Mouse (Mus musculus) hindbrain, postnatal 0 days (tissue): ENCODE measurements at regions not wholly inside any gene's neighbourhood (a gene's known extent, or its start where the extent isn't known, plus 50 kb on each side); places are given as distances from the start of the nearest gene placed in this dataset.

ENCODE experiments used
- ATAC-seq: fragments of 200-750 bp; cut with Nextera tagmentation; 2 replicates; pipeline ENCODE4 v1.8.0; 2017; ENCODE audit warnings: mild to moderate bottlenecking, moderate TSS enrichment, moderate library complexity
- DNase-seq: peaks from one replicate; pipeline ENCODE4 v3.0.0-alpha.2; 2015; ENCODE audit warnings: low spot score
- H3K27ac ChIP-seq: fragments of 300-500 bp; sonication (generic); 2 replicates; pipeline ENCODE4 v1.5.1; 2014; ENCODE audit warnings: mild to moderate bottlenecking
- H3K27me3 ChIP-seq: fragments of 300-500 bp; sonication (generic); 2 replicates; pipeline ENCODE4 v1.6.1; 2014; ENCODE audit warnings: low read length, mixed read lengths; ENCODE audit not compliant: insufficient read depth
- H3K36me3 ChIP-seq: fragments of 300-500 bp; sonication (generic); 2 replicates; pipeline ENCODE4 v1.6.1; 2014; ENCODE audit warnings: low read length, mixed read lengths; ENCODE audit not compliant: insufficient read depth
- H3K4me1 ChIP-seq: fragments of 300-500 bp; sonication (generic); 2 replicates; pipeline ENCODE4 v1.6.1; 2014; ENCODE audit warnings: antibody characterized with exemption, low read length, mixed read lengths; ENCODE audit not compliant: insufficient read depth
- H3K4me2 ChIP-seq: fragments of 300-500 bp; sonication (generic); 2 replicates; pipeline ENCODE4 v1.6.1; 2014; ENCODE audit warnings: low read depth, mild to moderate bottlenecking, low read length, moderate library complexity, mixed read lengths
- H3K4me3 ChIP-seq: fragments of 300-500 bp; sonication (generic); 2 replicates; pipeline ENCODE4 v1.5.1; 2014; ENCODE audit warnings: low read length
- H3K9ac ChIP-seq: fragments of 300-500 bp; sonication (generic); replicated peaks from 2 replicates; pipeline ENCODE4 v1.6.1; 2014; ENCODE audit warnings: mild to moderate bottlenecking, low read length, moderate library complexity, mixed read lengths
- H3K9me3 ChIP-seq: fragments of 300-500 bp; sonication (generic); 2 replicates; pipeline ENCODE4 v1.6.1; 2016; ENCODE audit warnings: low read length, mixed read lengths
- CTCF ChIP-seq: IDR thresholded peaks from 2 replicates; pipeline ENCODE4 v1.5.1; 2016; ENCODE audit warnings: antibody characterized with exemption, control low read depth, low read depth
- WGBS: fragments of 180-500 bp; shearing (Covaris S2); extraction: QIAGEN DNeasy Blood & Tissue Kit; methylation state at CpG from one replicate; pipeline ENCODE4 v1.1.7; 2014; 5-methylcytosine and 5-hydroxymethylcytosine counted together

DNA sequence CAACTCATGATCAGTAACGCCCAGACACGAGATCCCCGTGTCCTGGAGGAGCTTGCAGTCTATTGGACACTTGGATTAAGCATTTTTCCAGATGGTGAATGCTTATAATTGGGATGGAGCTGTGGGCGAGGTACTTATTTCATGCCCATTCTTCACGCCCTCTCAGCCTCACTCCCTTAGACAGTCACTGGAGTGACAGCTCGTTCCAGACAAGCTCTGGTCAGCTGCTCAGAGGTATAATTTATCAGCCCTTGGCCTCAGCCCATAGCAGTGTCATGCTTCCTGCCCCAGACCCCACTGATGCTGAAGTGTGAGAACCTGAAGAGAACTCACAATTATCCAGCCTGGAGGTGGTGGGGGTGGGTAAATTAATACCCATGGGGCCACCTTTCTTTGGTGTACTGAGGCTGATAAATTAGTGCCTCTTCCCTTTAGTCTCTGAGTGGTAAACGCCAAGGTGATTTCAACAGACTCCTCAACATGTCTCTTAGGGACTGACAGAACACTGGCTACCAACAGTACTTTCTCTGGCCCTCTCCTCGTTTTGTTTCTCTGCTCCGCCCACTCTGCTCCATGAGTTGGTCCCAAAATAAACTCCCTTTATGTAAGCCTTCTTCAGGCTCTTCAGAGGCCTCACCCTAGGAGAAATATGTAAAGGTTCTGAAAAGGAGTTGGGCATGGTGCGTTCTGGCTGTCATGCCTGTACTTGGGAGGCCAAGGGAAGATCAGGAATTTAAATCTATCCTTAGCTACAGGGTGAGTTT lies 97.6 kb upstream of the Frmd6 start:
- TF ChIP-seq CTCF = no peak
- Histone ChIP-seq H3K27ac (no peak overlapping the region), H3K4me2 (no peak overlapping the region), H3K9ac (no peak overlapping the region), H3K4me1 (no peaks in the 10 kb centered on the region), H3K9me3 (no peaks in the 10 kb centered on the region), H3K36me3 (no peaks in the 10 kb centered on the region), H3K4me3 (no peak overlapping the region), H3K27me3 (no peaks in the 10 kb centered on the region)
- ATAC-seq (no peak), DNase-seq (no peak)
- 65% methylated on average over 10 of the region's 10 CpGs for WGBS

DNA sequence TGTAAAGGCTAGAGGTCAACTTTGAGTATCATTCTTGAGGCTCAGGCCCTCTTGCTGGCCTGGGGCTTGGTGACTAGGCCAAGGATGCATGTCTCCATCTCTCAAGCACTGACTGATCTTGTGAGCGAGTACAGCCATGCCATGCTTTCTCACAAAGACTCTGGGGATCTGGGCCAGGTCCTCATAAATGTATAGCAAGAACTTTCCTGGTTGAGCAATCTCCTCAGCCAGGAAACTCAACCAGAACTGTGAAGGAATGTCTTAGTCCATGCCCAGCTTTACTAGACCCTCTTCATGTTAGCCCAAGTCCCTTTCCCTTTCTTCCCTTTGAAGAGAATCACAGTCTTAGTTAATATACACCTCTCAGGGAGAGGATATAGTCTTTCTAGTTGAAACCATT lies 96.9 kb upstream of the Frmd6 start:
- DNase-seq (no peak), ATAC-seq (no peak)
- Histone ChIP-seq H3K9me3 (no peaks in the 10 kb centered on the region), H3K4me1 (no peaks in the 10 kb centered on the region), H3K9ac (no peak overlapping the region), H3K36me3 (no peaks in the 10 kb centered on the region), H3K4me3 (no peak overlapping the region), H3K4me2 (no peak overlapping the region), H3K27ac (no peak overlapping the region), H3K27me3 (no peaks in the 10 kb centered on the region)
- no peak for TF ChIP-seq CTCF
- 90% methylated on average over 1 of the region's 1 CpGs for WGBS

DNA sequence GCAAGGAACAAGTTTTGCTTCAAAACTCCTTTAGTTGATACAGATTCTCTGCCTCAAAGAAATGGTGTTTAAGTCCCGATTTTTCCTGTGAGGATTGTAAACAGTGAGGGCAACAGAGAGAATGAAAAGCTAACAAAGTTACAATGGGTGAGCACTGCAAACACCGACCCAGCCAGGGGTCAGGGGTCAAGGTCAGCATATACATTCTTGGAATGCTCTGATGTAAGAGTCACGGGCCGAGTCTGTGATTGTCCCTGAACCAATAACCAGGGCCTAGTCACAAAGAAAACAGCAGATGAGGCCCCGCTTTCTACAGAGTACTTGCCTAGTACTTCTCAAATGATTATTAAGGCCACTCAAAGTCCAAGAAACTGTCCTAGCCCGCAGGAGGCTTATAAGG lies 95.4 kb upstream of the Frmd6 start:
- 53% methylated on average over 6 of the region's 6 CpGs for WGBS
- no peak overlapping the region for H3K9ac ChIP-seq

DNA sequence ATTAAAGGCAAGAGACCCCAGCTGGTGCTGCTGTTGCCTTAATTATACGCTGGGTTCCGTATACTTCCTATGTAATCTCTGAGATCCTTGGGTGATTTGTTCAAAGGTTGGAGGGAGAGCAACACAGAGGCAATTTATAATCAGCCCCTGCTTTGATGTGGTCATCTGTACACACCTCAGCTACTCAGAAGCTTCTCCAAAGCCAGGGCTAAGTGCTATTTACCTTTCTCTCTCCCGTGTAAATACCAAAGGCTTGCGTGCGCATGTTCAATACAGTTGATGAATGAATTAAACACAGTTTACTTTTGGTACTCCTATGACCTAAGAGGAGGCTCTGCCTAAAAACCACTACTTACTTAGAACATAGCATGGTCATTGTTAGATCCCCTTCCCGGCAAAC lies 93.8 kb upstream of the Frmd6 start:
- no peaks in the 10 kb centered on the region for H3K9me3 ChIP-seq
- no peak for DNase-seq
- H3K9ac ChIP-seq = no peak overlapping the region
- H3K36me3 ChIP-seq = no peaks in the 10 kb centered on the region
- no peak for ATAC-seq
- no peaks in the 10 kb centered on the region for H3K4me1 ChIP-seq
- no peak for TF ChIP-seq CTCF
- WGBS = 89% methylated on average over 6 of the region's 6 CpGs
- no peaks in the 10 kb centered on the region for H3K27me3 ChIP-seq
- H3K4me2 ChIP-seq = no peak overlapping the region
- H3K4me3 ChIP-seq = no peak overlapping the region
- H3K27ac ChIP-seq = no peak overlapping the region

More for the DNA sequence above, 95.4 kb upstream of the Frmd6 start:
- ATAC-seq = no peak
- Histone ChIP-seq H3K27ac (no peak overlapping the region), H3K4me3 (no peak overlapping the region), H3K4me1 (no peaks in the 10 kb centered on the region), H3K36me3 (no peaks in the 10 kb centered on the region), H3K4me2 (no peak overlapping the region), H3K27me3 (no peaks in the 10 kb centered on the region), H3K9me3 (no peaks in the 10 kb centered on the region)
- TF ChIP-seq CTCF = no peak
- DNase-seq = no peak

DNA sequence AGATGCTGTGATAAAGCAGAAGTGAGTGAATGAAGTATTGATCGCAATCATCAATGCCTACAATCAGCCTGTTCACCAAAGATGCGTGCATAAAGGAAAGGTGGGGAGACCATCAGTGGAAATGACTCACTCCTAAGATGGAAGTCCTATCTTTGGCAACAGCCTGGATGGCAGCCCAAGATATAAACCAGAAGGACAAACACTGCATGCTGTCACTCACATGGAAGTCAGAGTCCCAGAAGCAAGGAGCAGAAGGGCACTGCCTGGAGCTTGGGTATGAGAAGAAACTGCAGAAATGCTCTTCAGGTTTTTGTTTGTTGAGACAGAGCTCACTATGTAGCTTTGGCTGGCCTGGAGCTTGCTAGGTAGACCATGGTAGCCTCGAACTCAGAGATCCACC lies 92.7 kb upstream of the Frmd6 start:
- Histone ChIP-seq H3K27me3 (no peaks in the 10 kb centered on the region), H3K9me3 (no peaks in the 10 kb centered on the region), H3K9ac (no peak overlapping the region), H3K4me3 (no peak overlapping the region), H3K4me2 (no peak overlapping the region), H3K36me3 (no peaks in the 10 kb centered on the region), H3K27ac (no peak overlapping the region), H3K4me1 (no peaks in the 10 kb centered on the region)
- WGBS = 88% methylated on average over 3 of the region's 3 CpGs
- ATAC-seq = no peak
- TF ChIP-seq CTCF = no peak
- DNase-seq = no peak

DNA sequence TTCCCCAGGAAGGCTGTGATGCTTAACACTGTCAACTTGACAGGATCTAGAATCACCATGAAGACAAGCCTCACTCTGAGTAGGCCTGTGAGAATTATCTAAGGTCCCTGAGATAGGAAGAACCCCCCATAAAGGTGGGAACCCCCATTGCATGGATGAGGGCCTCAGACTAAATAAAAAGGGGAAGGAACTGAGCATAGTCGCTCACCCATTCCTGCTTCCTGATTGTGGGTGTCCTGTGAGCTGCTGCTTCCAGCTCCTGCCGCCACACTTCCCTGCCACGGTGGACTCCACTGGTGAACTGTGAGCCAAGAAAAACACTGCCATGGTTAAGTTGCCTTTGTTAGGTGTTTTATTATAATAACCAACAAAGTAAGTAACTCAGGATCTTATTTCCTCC lies 86.8 kb upstream of the Frmd6 start:
- no peak overlapping the region for H3K4me2 ChIP-seq
- no peaks in the 10 kb centered on the region for H3K9me3 ChIP-seq
- H3K27me3 ChIP-seq = no peaks in the 10 kb centered on the region

DNA sequence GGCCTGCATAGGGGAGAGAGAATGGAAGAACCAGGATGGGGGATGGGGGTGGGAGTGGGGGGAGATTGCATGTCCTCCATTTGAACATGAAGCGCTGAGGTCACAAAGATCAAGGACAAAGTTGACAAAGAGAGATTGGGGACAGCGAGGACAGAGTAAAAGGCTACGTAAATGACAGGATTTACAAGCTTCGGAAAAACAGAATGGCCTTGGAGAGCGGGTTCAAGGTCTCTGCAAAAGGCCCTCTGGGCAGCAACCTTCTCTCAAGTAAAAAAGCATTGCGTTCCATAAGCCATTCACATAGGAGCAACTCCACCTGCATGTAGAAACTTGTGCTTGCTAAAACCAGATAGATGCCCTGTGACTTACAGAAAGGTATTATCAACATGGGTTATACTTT lies 86.0 kb upstream of the Frmd6 start:
- H3K27me3 ChIP-seq = no peaks in the 10 kb centered on the region
- no peaks in the 10 kb centered on the region for H3K9me3 ChIP-seq
- no peak overlapping the region for H3K4me3 ChIP-seq
- ATAC-seq = no peak
- no peak overlapping the region for H3K9ac ChIP-seq
- 95% methylated on average over 6 of the region's 6 CpGs for WGBS
- TF ChIP-seq CTCF = no peak
- no peak overlapping the region for H3K27ac ChIP-seq
- no peak for DNase-seq
- no peaks in the 10 kb centered on the region for H3K4me1 ChIP-seq
- H3K36me3 ChIP-seq = no peaks in the 10 kb centered on the region
- no peak overlapping the region for H3K4me2 ChIP-seq

More for the DNA sequence above, 86.8 kb upstream of the Frmd6 start:
- Histone ChIP-seq H3K36me3 (no peaks in the 10 kb centered on the region), H3K4me1 (no peaks in the 10 kb centered on the region), H3K4me3 (no peak overlapping the region), H3K27ac (no peak overlapping the region), H3K9ac (no peak overlapping the region)
- WGBS = 86% methylated on average over 3 of the region's 3 CpGs
- ATAC-seq = no peak
- no peak for DNase-seq
- TF ChIP-seq CTCF = no peak
